Mouse (Mus musculus): ENCODE measurements around the gene Zfp979. TPM values are rescaled to one million over a fixed set of nuclear protein-coding genes. Genes with fewer than 3 reads are reported as not detected.

Zfp979 gene
- polyA plus RNA-seq (2014; fragmentation: Illumina TruSeq; extraction: RNeasy Lipid Tissue Mini Kit (QIAGEN cat#74804); ENCODE audit: low replicate concordance): 5.9 TPM

DNA sequence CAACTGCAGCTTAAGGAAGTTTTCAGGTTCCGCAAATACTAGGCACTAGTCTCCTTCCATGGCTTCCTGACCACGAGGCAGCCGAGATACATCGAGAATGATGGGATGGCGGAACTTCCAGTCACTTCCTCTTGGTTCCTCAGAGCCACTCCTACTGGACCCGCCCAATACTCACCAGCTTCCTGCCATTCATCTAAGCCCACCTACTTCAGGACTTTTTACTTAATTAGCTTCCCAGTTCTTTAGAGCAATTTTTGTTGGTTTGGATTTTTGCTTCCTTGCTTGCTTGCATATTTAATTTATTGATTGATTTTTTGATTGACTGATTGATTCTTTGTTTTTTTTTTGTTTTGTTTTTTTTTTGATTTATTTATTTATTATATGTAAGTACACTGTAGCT lies at the start of gene Zfp979:
Gene Zfp979, minus strand, starts transcription at position 101 of the 400 bp plus-strand sequence.

Other genes with a start within 250 kb of the Zfp979 start
- gene Zfp982, start 150.1 kb downstream of the Zfp979 start, polyA plus RNA-seq (2014; fragmentation: Illumina TruSeq; extraction: RNeasy Lipid Tissue Mini Kit (QIAGEN cat#74804); ENCODE audit: low replicate concordance): 6.3 TPM
- 0.15 TPM for gene Gm16503, start 102.3 kb downstream of the Zfp979 start, polyA plus RNA-seq (2014; fragmentation: Illumina TruSeq; extraction: RNeasy Lipid Tissue Mini Kit (QIAGEN cat#74804); ENCODE audit: low replicate concordance)
- gene Zfp985, start 89.2 kb downstream of the Zfp979 start, polyA plus RNA-seq (2014; fragmentation: Illumina TruSeq; extraction: RNeasy Lipid Tissue Mini Kit (QIAGEN cat#74804); ENCODE audit: low replicate concordance): 0.52 TPM
- gene Zfp534, start 60.0 kb upstream of the Zfp979 start, polyA plus RNA-seq (2014; fragmentation: Illumina TruSeq; extraction: RNeasy Lipid Tissue Mini Kit (QIAGEN cat#74804); ENCODE audit: low replicate concordance): not detected
- gene Zfp984, start 167.3 kb upstream of the Zfp979 start, polyA plus RNA-seq (2014; fragmentation: Illumina TruSeq; extraction: RNeasy Lipid Tissue Mini Kit (QIAGEN cat#74804); ENCODE audit: low replicate concordance): 106 TPM
- 18.8 TPM for gene Zfp933, start 205.9 kb upstream of the Zfp979 start, polyA plus RNA-seq (2014; fragmentation: Illumina TruSeq; extraction: RNeasy Lipid Tissue Mini Kit (QIAGEN cat#74804); ENCODE audit: low replicate concordance)
- not detected for gene Miip, start 226.3 kb upstream of the Zfp979 start, polyA plus RNA-seq (2014; fragmentation: Illumina TruSeq; extraction: RNeasy Lipid Tissue Mini Kit (QIAGEN cat#74804); ENCODE audit: low replicate concordance)
- 5.2 TPM for gene Fv1, start 226.5 kb upstream of the Zfp979 start, polyA plus RNA-seq (2014; fragmentation: Illumina TruSeq; extraction: RNeasy Lipid Tissue Mini Kit (QIAGEN cat#74804); ENCODE audit: low replicate concordance)

Measured in small intestine, adult 10 weeks (tissue).